Mouse (Mus musculus) cortical plate, adult 2 months (tissue): ENCODE results near the gene Fam161b.

Experiments
- CTCF ChIP-seq: fragments of 200-500 bp; IDR thresholded peaks from 2 replicates; pipeline ENCODE4 v1.5.1; 2011; ENCODE audit warnings: mild to moderate bottlenecking, control low read depth, low read length; ENCODE audit not compliant: insufficient read depth; ENCODE audit errors: extremely low read depth
- POLR2A ChIP-seq: fragments of 200-500 bp; IDR thresholded peaks from 2 replicates; pipeline ENCODE4 v1.6.1; 2011; ENCODE audit warnings: mild to moderate bottlenecking, low read length, control low read depth; ENCODE audit not compliant: insufficient read depth; ENCODE audit errors: extremely low read depth

GRCm38 (mm10) chr12:84365137-84365536, 3.5 kb upstream of the Fam161b start:
- TF ChIP-seq CTCF (no peak), POLR2A (no peak)
